Mouse (Mus musculus): ENCODE results near the gene Ccni. TPM values are rescaled to one million over a fixed set of nuclear protein-coding genes. Genes with fewer than 3 reads are reported as not detected.

Gene Ccni
- total RNA-seq (2012; rRNA removed) (30.1 and 34.7 TPM in 2 replicates), total RNA-seq (2014; rRNA removed) (91.6 and 93.3 TPM in 2 replicates), polyA plus RNA-seq (2012; ENCODE audit: insufficient read length, low read depth) (59.5 and 82.1 TPM in 2 replicates)

- Histone ChIP-seq H3K36me3 (replicated peaks in 1 of 2; ENCODE audit: control insufficient read depth in 1 of 2, insufficient read depth in 1 of 2, low read length in 1 of 2) (peaks cover 4 to 8% of the 10 kb centered on the region in 2 experiments), H3K79me2 (replicated peaks; ENCODE audit: control insufficient read depth, extremely low read depth, insufficient read depth, poor library complexity, severe bottlenecking) (peaks cover 26% of the 10 kb centered on the region), H3K9ac (ENCODE audit: insufficient read depth, low read depth) (peak within 1 kb of the TSS; percentile 92), H3K4me2 (ENCODE audit: insufficient read depth, low read depth, poor library complexity, severe bottlenecking) (peak within 1 kb of the TSS; percentile 95), H3K9me3 (replicated peaks; ENCODE audit: low read length) (no peaks in the 10 kb centered on the region), H3K27ac (ENCODE audit: insufficient read depth, low read depth) (peak within 1 kb of the TSS; percentile 63), H3K4me3 (replicated peaks in 1 of 3; ENCODE audit: low read depth in 2 of 3, low read length in 2 of 3, poor library complexity in 1 of 3) (peak within 1 kb of the TSS; percentile 72 to 96 (median 84)), H3K4me1 (ENCODE audit: control insufficient read depth in 1 of 2, insufficient read depth in 2 of 2) (peaks cover 0 to 26% of the 10 kb centered on the region in 2 experiments; a peak in 2 of 4 replicates), H3K27me3 (replicated peaks) (no peaks in the 10 kb centered on the region)
- peak; percentile 93 for DNase-seq (ENCODE audit: extremely low read depth)
- in situ Hi-C loops (cut with MboI; ENCODE audit: low pct_ligation_motif_present, low pct_unique_long_range_greater_than_20kb, low sequenced_read_pairs): no loop called here
- dilution Hi-C loops (cut with MboI; ENCODE audit: extremely low pct_ligation_motif_present, extremely low pct_unique_long_range_greater_than_20kb, low sequenced_read_pairs): no loop called here
- TF ChIP-seq KAT2A (IDR thresholded peaks at IDR 0.05; ENCODE audit: insufficient replicate concordance, low read length): peak; percentile 75; the same call in 1 of the 2 replicates
- no peak for TF ChIP-seq EP300 (IDR thresholded peaks at IDR 0.05; ENCODE audit: low read length)
- peak; percentile 76 for TF ChIP-seq TCF12 (IDR thresholded peaks at IDR 0.05; ENCODE audit: low read depth, low read length)
- no peak for TF ChIP-seq USF1 (IDR thresholded peaks at IDR 0.05; ENCODE audit: low read depth, low read length)
- TF ChIP-seq CTCF (conservative IDR thresholded peaks at IDR 0.05 in 1 of 2, IDR thresholded peaks at IDR 0.05 in 1 of 2; ENCODE audit: low read depth in 2 of 2, low read length in 2 of 2): no peak
- TF ChIP-seq ZKSCAN1 (IDR thresholded peaks at IDR 0.05; ENCODE audit: borderline replicate concordance, low read depth, low read length): no peak; the same call in 1 of the 2 replicates
- TF ChIP-seq RCOR1 (conservative IDR thresholded peaks at IDR 0.05; ENCODE audit: low read depth, low read length): no peak
- no peak for TF ChIP-seq USF2 (conservative IDR thresholded peaks at IDR 0.05; ENCODE audit: low read depth, low read length)
- peak; percentile 78; the same call in 1 of the 2 replicates for TF ChIP-seq TBP (conservative IDR thresholded peaks at IDR 0.05; ENCODE audit: low read depth, low read length)
- no peak for TF ChIP-seq POLR2AphosphoS2 (IDR thresholded peaks at IDR 0.05; ENCODE audit: low read depth, low read length)
- peak; percentile 62; the same call in 1 of the 2 replicates for TF ChIP-seq NELFE (IDR thresholded peaks at IDR 0.05; ENCODE audit: low read depth, low read length)
- TF ChIP-seq ETS1 (conservative IDR thresholded peaks at IDR 0.05; ENCODE audit: low read depth, low read length): no peak
- TF ChIP-seq NRF1 (IDR thresholded peaks at IDR 0.05; ENCODE audit: low read depth, low read length): peak; percentile 93
- TF ChIP-seq ZNF384 (IDR thresholded peaks at IDR 0.05; ENCODE audit: low read depth, low read length): no peak; the same call in 1 of the 2 replicates
- TF ChIP-seq GABPA (IDR thresholded peaks at IDR 0.05; ENCODE audit: insufficient replicate concordance, low read depth, low read length): no peak
- no peak for TF ChIP-seq ZC3H11A (IDR thresholded peaks at IDR 0.05; ENCODE audit: low read depth, low read length)
- TF ChIP-seq ZMIZ1 (IDR thresholded peaks at IDR 0.05; ENCODE audit: low read depth, low read length): peak; percentile 79
- TF ChIP-seq MAX (IDR thresholded peaks at IDR 0.05; ENCODE audit: low read length): peak; percentile 87; the same call in 1 of the 2 replicates
- TF ChIP-seq MXI1 (IDR thresholded peaks at IDR 0.05; ENCODE audit: low read depth, low read length): no peak; the same call in 1 of the 2 replicates
- peak; percentile 65; the same call in 1 of the 2 replicates for TF ChIP-seq BHLHE40 (IDR thresholded peaks at IDR 0.05; ENCODE audit: low read depth, low read length)
- TF ChIP-seq SIN3A (IDR thresholded peaks at IDR 0.05; ENCODE audit: low read length): peak; percentile 61
- TF ChIP-seq CHD2 (IDR thresholded peaks at IDR 0.05; ENCODE audit: low read length): peak; percentile 53; the same call in 1 of the 2 replicates
- TF ChIP-seq HCFC1 (IDR thresholded peaks at IDR 0.05; ENCODE audit: low read depth, low read length): peak; percentile 48
- peak; percentile 80 for TF ChIP-seq POLR2A (IDR thresholded peaks at IDR 0.05; ENCODE audit: low read depth, low read length)
- TF ChIP-seq SMC3 (IDR thresholded peaks at IDR 0.05; ENCODE audit: low read depth, low read length): no peak
- no peak for TF ChIP-seq JUND (conservative IDR thresholded peaks at IDR 0.05; ENCODE audit: low read depth, low read length)
- no peak for TF ChIP-seq E2F4 (IDR thresholded peaks at IDR 0.05; ENCODE audit: insufficient replicate concordance, low read depth, low read length)
- TF ChIP-seq RAD21 (IDR thresholded peaks at IDR 0.05; ENCODE audit: low read depth, low read length): no peak
- TF ChIP-seq PAX5 (IDR thresholded peaks at IDR 0.05; ENCODE audit: low read length): no peak
- TF ChIP-seq IRF4 (IDR thresholded peaks at IDR 0.05; ENCODE audit: low read depth, low read length): no peak
- peak; percentile 41 for TF ChIP-seq ELF1 (IDR thresholded peaks at IDR 0.05; ENCODE audit: low read depth, low read length)
- TF ChIP-seq MEF2A (IDR thresholded peaks at IDR 0.05; ENCODE audit: borderline replicate concordance, low read depth, low read length): peak; percentile 11; the same call in 1 of the 2 replicates
- no peak for TF ChIP-seq MAFK (IDR thresholded peaks at IDR 0.05; ENCODE audit: insufficient replicate concordance, low read length)
- TF ChIP-seq UBTF (IDR thresholded peaks at IDR 0.05; ENCODE audit: low read depth, low read length): 0 out of 2 replicates have a peak, but pooled peaks have one; percentile 38
- peak; percentile 45; the same call in 1 of the 2 replicates for TF ChIP-seq JUN (IDR thresholded peaks at IDR 0.05; ENCODE audit: insufficient read depth, low read depth, low read length)
- TF ChIP-seq MYC (IDR thresholded peaks at IDR 0.05; ENCODE audit: low read depth, low read length): no peak
- TF ChIP-seq MAZ (IDR thresholded peaks at IDR 0.05; ENCODE audit: low read depth, low read length): 0 out of 2 replicates have a peak, but pooled peaks have one; percentile 13
Measured at GRCm38 (mm10) chr5:93206109-93207005, at the start of gene Ccni, which contains the start of gene 2010109A12Rik. Ccni (minus strand) TSS chr5:93206495. 2010109A12Rik (plus strand) TSS chr5:93206518.

Data from CH12.LX (cell line).